In genomic region chr14:100552466-100552865, GRCm38 (mm10) we compare ENCODE assay signal across 22 mouse cellular contexts.
DNase-seq lines count a peak whose midpoint lies in the region; ATAC-seq and TF ChIP-seq lines count a peak whose summit lies in the region.
"Had no signal": no experiment of that assay in that cellular context is flagged by ENCODE, and none has a peak within 500 bp of the region (broad histone marks: within the 10 kb centered on the region; RNA-seq: fewer than 3 reads in every experiment).

No protein-coding gene starts in this region.

- H3K4me3 ChIP-seq in heart, embryonic 13.5 days = no peak overlapping the region
- H3K4me3 ChIP-seq in heart, embryonic 10.5 days = no peak overlapping the region
- H3K4me3 ChIP-seq in hindbrain, postnatal 0 days (ENCODE audit: low read length) = no peak overlapping the region
- no peak overlapping the region for H3K4me3 ChIP-seq in hindbrain, embryonic 14.5 days (replicated peaks; ENCODE audit: low read length)
- H3K4me3 ChIP-seq: embryonic facial prominence, embryonic 15.5 days; erythroblast, embryonic 14.5 days; forebrain, embryonic 10.5 days; gastrocnemius, adult 2 months; hindbrain, embryonic 15.5 days had no signal

- H3K36me3 ChIP-seq in heart, embryonic 13.5 days = no peaks in the 10 kb centered on the region
- H3K36me3 ChIP-seq in heart, embryonic 10.5 days = no peaks in the 10 kb centered on the region
- H3K36me3 ChIP-seq in hindbrain, postnatal 0 days (ENCODE audit: insufficient read depth, low read length) = no peaks in the 10 kb centered on the region
- H3K36me3 ChIP-seq in hindbrain, embryonic 14.5 days (replicated peaks; ENCODE audit: control insufficient read depth, insufficient read depth) = no peaks in the 10 kb centered on the region
- H3K36me3 ChIP-seq: embryonic facial prominence, embryonic 15.5 days; forebrain, embryonic 10.5 days; hindbrain, embryonic 15.5 days had no signal

- ATAC-seq in heart, embryonic 13.5 days (ENCODE audit: extremely low read depth, insufficient number of reproducible peaks, low FRiP score, low TSS enrichment) = no peak
- ATAC-seq in hindbrain, postnatal 0 days = no peak
- no peak for ATAC-seq in hindbrain, embryonic 14.5 days (ENCODE audit: low FRiP score)
- ATAC-seq: activated CD4-positive, CD25-positive, alpha-beta regulatory T cell, adult 4 months; forebrain, embryonic 14.5 days; inflammation-experienced regulatory T-cells, adult 6 months; intestine, postnatal 0 days had no signal

- H3K9ac ChIP-seq in heart, embryonic 13.5 days = no peak overlapping the region
- no peak overlapping the region for H3K9ac ChIP-seq in hindbrain, postnatal 0 days (replicated peaks; ENCODE audit: low read length)
- no peak overlapping the region for H3K9ac ChIP-seq in hindbrain, embryonic 14.5 days
- H3K9ac ChIP-seq: embryonic facial prominence, embryonic 15.5 days; hindbrain, embryonic 15.5 days had no signal

- peak; percentile 39 to 41 for DNase-seq in cerebellum, postnatal 14 days
- no peak for DNase-seq in cerebellum, adult 18-20 months
- no peak for DNase-seq in heart, embryonic 10.5 days (ENCODE audit: low spot score)
- peak; percentile 21 for DNase-seq in hindbrain, postnatal 0 days (ENCODE audit: low spot score)
- DNase-seq in hindbrain, embryonic 14.5 days (ENCODE audit: low spot score) = no peak
- DNase-seq in heart, postnatal 4 days = peak; percentile 63
- no peak for DNase-seq in adrenal gland, postnatal 36 days
- DNase-seq: adrenal gland, postnatal 14 days; cerebellum, adult 8-10 months; gastrocnemius, adult 2 months; gastrocnemius, postnatal 25 days; kidney, adult 9 months had no signal

- no peak overlapping the region for H3K4me2 ChIP-seq in heart, embryonic 13.5 days
- H3K4me2 ChIP-seq in hindbrain, postnatal 0 days (ENCODE audit: low read depth, low read length) = no peak overlapping the region
- no peak overlapping the region for H3K4me2 ChIP-seq in hindbrain, embryonic 14.5 days (replicated peaks)
- H3K4me2 ChIP-seq: embryonic facial prominence, embryonic 15.5 days; hindbrain, embryonic 15.5 days had no signal

- TF ChIP-seq CTCF in hindbrain, postnatal 0 days (IDR thresholded peaks at IDR 0.05; ENCODE audit: low read depth) = no peak

- WGBS in heart, embryonic 13.5 days = 14% methylated on average over 2 of the region's 2 CpGs
- 54% methylated on average over 2 of the region's 2 CpGs for WGBS in heart, embryonic 10.5 days
- 63% methylated on average over 2 of the region's 2 CpGs for WGBS in hindbrain, postnatal 0 days
- WGBS in hindbrain, embryonic 14.5 days = 76% methylated on average over 2 of the region's 2 CpGs

- no peaks in the 10 kb centered on the region for H3K27me3 ChIP-seq in heart, embryonic 13.5 days (replicated peaks)
- H3K27me3 ChIP-seq in heart, embryonic 10.5 days (ENCODE audit: insufficient read depth, poor library complexity, severe bottlenecking) = no peaks in the 10 kb centered on the region
- no peaks in the 10 kb centered on the region for H3K27me3 ChIP-seq in hindbrain, postnatal 0 days (ENCODE audit: insufficient read depth, low read length)
- H3K27me3 ChIP-seq in hindbrain, embryonic 14.5 days (ENCODE audit: control insufficient read depth, insufficient read depth, low read length) = no peaks in the 10 kb centered on the region
- H3K27me3 ChIP-seq: embryonic facial prominence, embryonic 15.5 days; hindbrain, embryonic 15.5 days had no signal

- peak overlapping the region; percentile 21; the same call in 1 of the 2 replicates for H3K27ac ChIP-seq in heart, embryonic 13.5 days (replicated peaks)
- H3K27ac ChIP-seq in heart, embryonic 10.5 days = no peak overlapping the region
- H3K27ac ChIP-seq in hindbrain, postnatal 0 days = no peak overlapping the region
- no peak overlapping the region for H3K27ac ChIP-seq in hindbrain, embryonic 14.5 days
- H3K27ac ChIP-seq: embryonic facial prominence, embryonic 15.5 days; forebrain, embryonic 10.5 days; gastrocnemius, adult 2 months; hindbrain, embryonic 15.5 days; kidney, postnatal 0 days had no signal

- peaks cover 20% of the 10 kb centered on the region for H3K4me1 ChIP-seq in heart, embryonic 13.5 days
- H3K4me1 ChIP-seq in heart, embryonic 10.5 days = peaks cover 9% of the 10 kb centered on the region; the same call in 1 of the 2 replicates
- H3K4me1 ChIP-seq in hindbrain, postnatal 0 days (ENCODE audit: insufficient read depth, low read length) = no peaks in the 10 kb centered on the region
- no peaks in the 10 kb centered on the region for H3K4me1 ChIP-seq in hindbrain, embryonic 14.5 days (replicated peaks; ENCODE audit: control insufficient read depth, insufficient read depth, low read length)
- H3K4me1 ChIP-seq: embryonic facial prominence, embryonic 15.5 days; forebrain, embryonic 10.5 days; hindbrain, embryonic 15.5 days had no signal

- H3K9me3 ChIP-seq in heart, embryonic 13.5 days = no peaks in the 10 kb centered on the region
- no peaks in the 10 kb centered on the region for H3K9me3 ChIP-seq in heart, embryonic 10.5 days
- H3K9me3 ChIP-seq in hindbrain, postnatal 0 days (ENCODE audit: low read length) = no peaks in the 10 kb centered on the region
- H3K9me3 ChIP-seq in hindbrain, embryonic 14.5 days (ENCODE audit: control insufficient read depth, low read length) = no peaks in the 10 kb centered on the region
- H3K9me3 ChIP-seq: embryonic facial prominence, embryonic 15.5 days; forebrain, embryonic 10.5 days; hindbrain, embryonic 15.5 days had no signal

Comparison
In these comparisons a context has a peak if more than half of its experiments do, and no peak if none do; other contexts are left out.
1. DNase-seq: peak in cerebellum, postnatal 14 days (2 of 2), hindbrain, postnatal 0 days (single experiment) and heart, postnatal 4 days (single experiment); none in cerebellum, adult 18-20 months (0 of 2), heart, embryonic 10.5 days (single experiment), hindbrain, embryonic 14.5 days (single experiment) and adrenal gland, postnatal 36 days (0 of 2).